Mouse (Mus musculus) intestine, embryonic 14.5 days (tissue): ENCODE measurements around the gene Ccdc28b. TPM values are rescaled to one million over a fixed set of nuclear protein-coding genes. Genes with fewer than 3 reads are reported as not detected.

ENCODE experiments used
- ATAC-seq: fragments of 200-750 bp; cut with Nextera tagmentation; replicated peaks from 2 replicates; pipeline ENCODE4 v1.8.0; 2017; ENCODE audit warnings: low read depth, moderate number of reproducible peaks, moderate TSS enrichment, moderate library complexity; ENCODE audit not compliant: low FRiP score, low TSS enrichment
- DNase-seq: peaks from one replicate; pipeline ENCODE4 v3.0.0-alpha.2; 2018; ENCODE audit warnings: low spot score
- H3K27ac ChIP-seq: fragments of 300-500 bp; sonication (generic); 2 replicates; pipeline ENCODE4 v1.5.1; 2014; ENCODE audit warnings: low read depth, mild to moderate bottlenecking, control low read depth
- H3K27me3 ChIP-seq: fragments of 300-500 bp; sonication (generic); replicated peaks from 2 replicates; pipeline ENCODE4 v1.6.1; 2014; ENCODE audit warnings: low read length, control low read depth; ENCODE audit not compliant: control insufficient read depth, insufficient read depth
- H3K36me3 ChIP-seq: fragments of 300-500 bp; sonication (generic); 2 replicates; pipeline ENCODE4 v1.6.1; 2014; ENCODE audit warnings: low read length, control low read depth; ENCODE audit not compliant: control insufficient read depth, insufficient read depth
- H3K4me1 ChIP-seq: fragments of 300-500 bp; sonication (generic); replicated peaks from 2 replicates; pipeline ENCODE4 v1.6.1; 2014; ENCODE audit warnings: low read length, control low read depth, mixed read lengths; ENCODE audit not compliant: control insufficient read depth, insufficient read depth
- H3K4me2 ChIP-seq: fragments of 300-500 bp; sonication (generic); 2 replicates; pipeline ENCODE4 v1.6.1; 2014; ENCODE audit warnings: low read length
- H3K4me3 ChIP-seq: fragments of 300-500 bp; sonication (generic); 2 replicates; pipeline ENCODE4 v1.5.1; 2014; ENCODE audit warnings: low read depth, low read length, control low read depth, mixed read lengths
- H3K9ac ChIP-seq: fragments of 300-500 bp; sonication (generic); 2 replicates; pipeline ENCODE4 v1.6.1; 2014; ENCODE audit warnings: mild to moderate bottlenecking, low read length
- H3K9me3 ChIP-seq: fragments of 300-500 bp; sonication (generic); 2 replicates; pipeline ENCODE4 v1.6.1; 2016; ENCODE audit warnings: low read length, control low read depth; ENCODE audit not compliant: control insufficient read depth
- WGBS: fragments of 180-500 bp; shearing (Covaris S2); extraction: QIAGEN DNeasy Blood & Tissue Kit; methylation state at CpG from one replicate; pipeline ENCODE4 v1.1.7; 2014; 5-methylcytosine and 5-hydroxymethylcytosine counted together
- polyA plus RNA-seq: library from polyadenylated mRNA; unstranded; fragments of >200 nt; fragmentation: Nextera tagmentation; extraction: Ambion mirVana; gene quantifications from 2 replicates; pipeline ENCODE4 v1.2.1, GENCODE M21; 2014

Ccdc28b gene
- polyA plus RNA-seq, 1 experiment from 2014 or later = 43.1 TPM

- H3K4me1 ChIP-seq = peaks cover 7% of the 10 kb centered on the region; the same call in 1 of the 2 replicates
- peak overlapping the region; percentile 48; the same call in 1 of the 2 replicates for H3K9ac ChIP-seq
- H3K4me2 ChIP-seq = peak overlapping the region; percentile 86
- H3K36me3 ChIP-seq = no peaks in the 10 kb centered on the region
- no peaks in the 10 kb centered on the region for H3K9me3 ChIP-seq
- peak overlapping the region; percentile 47 for H3K4me3 ChIP-seq
- no peak for DNase-seq
- no peak for ATAC-seq
- H3K27ac ChIP-seq = peak overlapping the region; percentile 51; the same call in 1 of the 2 replicates
- H3K27me3 ChIP-seq = no peaks in the 10 kb centered on the region
- 83% methylated on average over 1 of the region's 1 CpGs for WGBS
Observed at GRCm38 (mm10) chr4:129584370-129584769, 39.4 kb downstream of the Ccdc28b start.

GRCm38 (mm10) chr4:129582251-129582650 lies 41.5 kb downstream of the Ccdc28b start:
- H3K9ac ChIP-seq = no peak overlapping the region
- no peaks in the 10 kb centered on the region for H3K9me3 ChIP-seq
- no peak for ATAC-seq
- no peak overlapping the region for H3K4me2 ChIP-seq
- no peaks in the 10 kb centered on the region for H3K36me3 ChIP-seq
- H3K4me3 ChIP-seq = no peak overlapping the region
- no peak for DNase-seq
- no peaks in the 10 kb centered on the region for H3K27me3 ChIP-seq
- 80% methylated on average over 1 of the region's 1 CpGs for WGBS
- no peak overlapping the region for H3K27ac ChIP-seq
- H3K4me1 ChIP-seq = peaks cover 7% of the 10 kb centered on the region; the same call in 1 of the 2 replicates

- DNase-seq (no peak), ATAC-seq (no peak)
- H3K36me3 ChIP-seq = no peaks in the 10 kb centered on the region
- no peaks in the 10 kb centered on the region for H3K9me3 ChIP-seq
- no peak overlapping the region for H3K4me3 ChIP-seq
- no peak overlapping the region for H3K27ac ChIP-seq
- no peaks in the 10 kb centered on the region for H3K27me3 ChIP-seq
- peaks cover 7% of the 10 kb centered on the region; the same call in 1 of the 2 replicates for H3K4me1 ChIP-seq
- WGBS = 55% methylated on average over 7 of the region's 7 CpGs
- H3K4me2 ChIP-seq = no peak overlapping the region
- H3K9ac ChIP-seq = no peak overlapping the region
Observed at GRCm38 (mm10) chr4:129580347-129580746, 43.4 kb downstream of the Ccdc28b start.

- H3K27ac ChIP-seq = no peak within 1 kb of the TSS
- H3K9me3 ChIP-seq = no peaks in the 10 kb centered on the region
- WGBS = 78% methylated on average over 5 of the region's 5 CpGs
- no peak within 1 kb of the TSS for H3K4me2 ChIP-seq
- no peaks in the 10 kb centered on the region for H3K36me3 ChIP-seq
- no peaks in the 10 kb centered on the region for H3K27me3 ChIP-seq
- H3K4me3 ChIP-seq = no peak within 1 kb of the TSS
- H3K4me1 ChIP-seq = no peaks in the 10 kb centered on the region; the same call in 1 of the 2 replicates
- no peak within 1 kb of the TSS for H3K9ac ChIP-seq
- DNase-seq (no peak), ATAC-seq (no peak)
Observed at GRCm38 (mm10) chr4:129578466-129578865, 45.3 kb downstream of the Ccdc28b start, which contains the start of gene Fam167b. TSS of gene Fam167b (minus strand) at chr4:129578549.

- DNase-seq = no peak
- no peak overlapping the region for H3K4me2 ChIP-seq
- ATAC-seq = no peak
- H3K4me3 ChIP-seq = no peak overlapping the region
- no peaks in the 10 kb centered on the region for H3K36me3 ChIP-seq
- no peak overlapping the region for H3K27ac ChIP-seq
- no peaks in the 10 kb centered on the region for H3K27me3 ChIP-seq
- 85% methylated on average over 7 of the region's 7 CpGs for WGBS
- H3K4me1 ChIP-seq = no peaks in the 10 kb centered on the region; the same call in 1 of the 2 replicates
- no peak overlapping the region for H3K9ac ChIP-seq
- no peaks in the 10 kb centered on the region for H3K9me3 ChIP-seq
Observed at GRCm38 (mm10) chr4:129577688-129578087, 46.1 kb downstream of the Ccdc28b start.

- Histone ChIP-seq H3K27ac (no peak overlapping the region), H3K27me3 (no peaks in the 10 kb centered on the region), H3K9ac (no peak overlapping the region), H3K9me3 (no peaks in the 10 kb centered on the region), H3K4me1 (no peaks in the 10 kb centered on the region; the same call in 1 of the 2 replicates), H3K36me3 (no peaks in the 10 kb centered on the region), H3K4me3 (no peak overlapping the region), H3K4me2 (no peak overlapping the region)
- ATAC-seq (no peak), DNase-seq (peak; percentile 73)
- 37% methylated on average over 21 of the region's 21 CpGs for WGBS
Observed at GRCm38 (mm10) chr4:129576863-129577491, 46.8 kb downstream of the Ccdc28b start.

- Histone ChIP-seq H3K4me2 (no peak overlapping the region), H3K9me3 (no peaks in the 10 kb centered on the region), H3K36me3 (no peaks in the 10 kb centered on the region), H3K27me3 (no peaks in the 10 kb centered on the region), H3K9ac (no peak overlapping the region), H3K27ac (peak overlapping the region; percentile 22; the same call in 1 of the 2 replicates), H3K4me3 (no peak overlapping the region), H3K4me1 (no peaks in the 10 kb centered on the region; the same call in 1 of the 2 replicates)
- DNase-seq = peak; percentile 56
- 39% methylated on average over 7 of the region's 8 CpGs for WGBS
- ATAC-seq = no peak
Observed at GRCm38 (mm10) chr4:129575171-129575844, 48.4 kb downstream of the Ccdc28b start.

GRCm38 (mm10) chr4:129573430-129573829 lies 50.3 kb downstream of the Ccdc28b start, which contains the start of gene Lck:
TSS of gene Lck (minus strand) at chr4:129573641.
- WGBS = 87% methylated on average over 8 of the region's 8 CpGs
- Histone ChIP-seq H3K9ac (no peak within 1 kb of the TSS), H3K27me3 (no peaks in the 10 kb centered on the region), H3K27ac (no peak within 1 kb of the TSS), H3K4me3 (no peak within 1 kb of the TSS), H3K9me3 (no peaks in the 10 kb centered on the region), H3K36me3 (no peaks in the 10 kb centered on the region), H3K4me2 (no peak within 1 kb of the TSS), H3K4me1 (no peaks in the 10 kb centered on the region)
- DNase-seq = no peak
- no peak for ATAC-seq
